Mouse (Mus musculus) hindbrain, embryonic 16.5 days (tissue): ENCODE measurements at regions not wholly inside any gene's neighbourhood (a gene's known extent, or its start where the extent isn't known, plus 50 kb on each side); places are given as distances from the start of the nearest gene placed in this dataset.

Source experiments
- ATAC-seq: fragments of 200-750 bp; cut with Nextera tagmentation; 2 replicates; pipeline ENCODE4 v1.8.0; 2017; ENCODE audit warnings: moderate TSS enrichment, moderate library complexity
- H3K27ac ChIP-seq: fragments of 300-500 bp; sonication (generic); 2 replicates; pipeline ENCODE4 v1.5.1; 2014; ENCODE audit warnings: low read depth, mild to moderate bottlenecking, control low read depth, low read length, moderate library complexity
- H3K27me3 ChIP-seq: fragments of 300-500 bp; sonication (generic); replicated peaks from 2 replicates; pipeline ENCODE4 v1.6.1; 2014; ENCODE audit warnings: low read length; ENCODE audit not compliant: control insufficient read depth, insufficient read depth
- H3K36me3 ChIP-seq: fragments of 300-500 bp; sonication (generic); 2 replicates; pipeline ENCODE4 v1.6.1; 2014; ENCODE audit warnings: mild to moderate bottlenecking, low read length, moderate library complexity, mixed read lengths; ENCODE audit not compliant: control insufficient read depth, insufficient read depth
- H3K4me1 ChIP-seq: fragments of 300-500 bp; sonication (generic); 2 replicates; pipeline ENCODE4 v1.6.1; 2014; ENCODE audit warnings: low read depth, low read length; ENCODE audit not compliant: control insufficient read depth, insufficient read depth
- H3K4me2 ChIP-seq: fragments of 300-500 bp; sonication (generic); 2 replicates; pipeline ENCODE4 v1.6.1; 2014; ENCODE audit warnings: mild to moderate bottlenecking, low read length, control low read depth, moderate library complexity
- H3K4me3 ChIP-seq: fragments of 300-500 bp; sonication (generic); 2 replicates; pipeline ENCODE4 v1.5.1; 2014; ENCODE audit warnings: mild to moderate bottlenecking, low read length, control low read depth, moderate library complexity
- H3K9ac ChIP-seq: fragments of 300-500 bp; sonication (generic); 2 replicates; pipeline ENCODE4 v1.6.1; 2014; ENCODE audit warnings: low read depth, mild to moderate bottlenecking, control low read depth, low read length, moderate library complexity
- H3K9me3 ChIP-seq: fragments of 300-500 bp; sonication (generic); 2 replicates; pipeline ENCODE4 v1.6.1; 2014; ENCODE audit warnings: mild to moderate bottlenecking, low read length, moderate library complexity; ENCODE audit not compliant: control insufficient read depth
- WGBS: fragments of 180-500 bp; shearing (Covaris S2); extraction: QIAGEN DNeasy Blood & Tissue Kit; methylation state at CpG from one replicate; pipeline ENCODE4 v1.1.7; 2014; 5-methylcytosine and 5-hydroxymethylcytosine counted together

DNA sequence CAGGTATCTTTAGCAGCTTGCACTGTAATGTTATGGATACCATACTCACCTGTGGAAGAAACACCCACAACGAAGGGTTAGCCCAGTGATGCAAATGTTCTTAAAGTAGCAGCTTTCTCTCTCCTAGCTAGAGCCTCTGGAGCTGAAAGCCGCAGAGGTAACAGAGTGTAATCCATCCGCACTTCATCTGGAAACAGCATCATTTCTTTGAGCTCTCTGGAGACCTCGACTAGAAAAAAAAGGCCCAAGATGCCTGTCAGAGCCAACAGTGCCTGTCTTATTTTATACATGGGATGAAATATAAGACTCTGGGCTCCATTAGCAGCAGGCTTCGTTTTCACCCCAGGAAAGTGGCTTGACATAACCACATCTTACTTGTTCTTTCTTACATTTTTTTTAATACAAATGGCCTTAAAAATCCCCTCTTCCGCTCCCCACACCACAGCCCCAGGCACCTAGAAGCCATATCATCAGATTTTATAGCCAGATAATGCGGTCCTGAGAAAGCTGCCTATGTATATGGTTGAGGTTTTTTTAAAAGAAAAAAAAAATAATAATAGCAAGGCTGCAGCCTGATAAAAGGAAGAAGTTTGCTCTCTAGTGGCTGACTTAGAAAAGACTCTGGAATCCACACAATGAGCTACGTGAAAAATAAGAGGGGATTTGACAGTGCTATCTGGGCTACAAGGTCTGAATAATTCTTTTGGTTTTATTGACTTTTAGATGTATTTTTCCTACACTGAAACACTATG, 179.3 kb upstream of the Akirin2 start:
- H3K27ac ChIP-seq: 0 out of 2 replicates have a peak overlapping the region, but pooled peaks have one; percentile 24
- no peaks in the 10 kb centered on the region for H3K9me3 ChIP-seq
- no peaks in the 10 kb centered on the region for H3K27me3 ChIP-seq
- peak overlapping the region; percentile 40; the same call in 1 of the 2 replicates for H3K9ac ChIP-seq
- 56% methylated on average over 8 of the region's 8 CpGs for WGBS
- no peak overlapping the region for H3K4me3 ChIP-seq
- peak; percentile 61 for ATAC-seq
- no peaks in the 10 kb centered on the region for H3K36me3 ChIP-seq
- peaks cover 3% of the 10 kb centered on the region; the same call in 1 of the 2 replicates for H3K4me1 ChIP-seq
- peak overlapping the region; percentile 28 for H3K4me2 ChIP-seq

DNA sequence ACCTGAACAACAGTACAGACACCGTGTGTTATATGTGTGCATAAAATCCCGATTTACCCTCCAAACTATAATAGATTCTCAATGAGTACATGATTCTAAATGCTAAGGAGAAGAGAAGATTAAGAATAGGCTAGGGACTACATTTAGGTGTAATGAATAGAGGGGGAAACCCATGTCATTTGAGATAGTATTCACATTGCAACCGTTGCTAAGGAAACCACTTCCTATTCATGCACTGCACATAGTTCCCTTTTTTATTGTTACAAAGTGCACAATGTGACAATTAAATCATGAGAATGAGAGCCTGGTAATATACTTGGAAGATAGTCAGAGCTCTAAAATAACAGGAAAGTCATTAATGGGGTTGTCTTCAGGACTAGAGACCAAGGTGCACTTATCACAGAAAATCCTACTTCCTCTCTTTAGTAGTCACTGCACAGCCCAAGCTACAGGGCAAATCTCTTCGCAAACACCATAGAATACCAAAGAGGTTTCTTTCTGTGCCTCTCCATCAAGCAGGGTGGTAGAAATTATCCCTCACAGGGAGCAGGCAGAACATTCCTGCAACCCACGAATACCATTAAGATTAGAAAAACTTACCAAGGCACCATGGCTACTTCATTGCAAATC, 164.3 kb upstream of the Akirin2 start:
- H3K27me3 ChIP-seq: no peaks in the 10 kb centered on the region
- WGBS: 56% methylated on average over 5 of the region's 5 CpGs
- no peak overlapping the region for H3K4me2 ChIP-seq
- H3K4me1 ChIP-seq: peaks cover 3% of the 10 kb centered on the region; the same call in 1 of the 2 replicates
- ATAC-seq: peak; percentile 77
- H3K27ac ChIP-seq: no peak overlapping the region
- no peaks in the 10 kb centered on the region for H3K36me3 ChIP-seq
- no peak overlapping the region for H3K4me3 ChIP-seq
- no peaks in the 10 kb centered on the region for H3K9me3 ChIP-seq
- no peak overlapping the region for H3K9ac ChIP-seq

DNA sequence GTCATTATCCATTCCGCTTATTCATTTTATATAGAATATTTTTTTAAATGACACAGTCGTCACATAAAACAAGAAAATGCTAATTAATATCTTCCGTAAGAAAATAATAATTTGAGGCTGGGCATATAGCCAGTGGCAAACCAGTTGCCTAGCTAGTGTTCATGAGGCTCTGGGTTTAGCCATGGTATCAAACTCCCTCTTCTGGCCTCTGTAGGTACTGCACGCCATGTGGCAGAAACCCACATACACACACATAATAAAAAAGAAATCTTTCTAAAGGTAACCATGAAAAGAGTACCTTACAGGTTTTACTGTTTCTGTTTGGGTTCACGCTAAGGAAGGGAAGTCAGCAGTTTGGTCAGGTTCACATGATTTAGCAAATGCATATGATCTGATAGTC, 159.2 kb upstream of the Akirin2 start:
- Histone ChIP-seq H3K9ac (no peak overlapping the region), H3K27ac (no peak overlapping the region), H3K36me3 (no peaks in the 10 kb centered on the region), H3K4me1 (peaks cover 3% of the 10 kb centered on the region; the same call in 1 of the 2 replicates), H3K4me2 (no peak overlapping the region), H3K9me3 (peaks cover 2% of the 10 kb centered on the region), H3K4me3 (no peak overlapping the region), H3K27me3 (no peaks in the 10 kb centered on the region)
- no peak for ATAC-seq
- 91% methylated on average over 5 of the region's 5 CpGs for WGBS

DNA sequence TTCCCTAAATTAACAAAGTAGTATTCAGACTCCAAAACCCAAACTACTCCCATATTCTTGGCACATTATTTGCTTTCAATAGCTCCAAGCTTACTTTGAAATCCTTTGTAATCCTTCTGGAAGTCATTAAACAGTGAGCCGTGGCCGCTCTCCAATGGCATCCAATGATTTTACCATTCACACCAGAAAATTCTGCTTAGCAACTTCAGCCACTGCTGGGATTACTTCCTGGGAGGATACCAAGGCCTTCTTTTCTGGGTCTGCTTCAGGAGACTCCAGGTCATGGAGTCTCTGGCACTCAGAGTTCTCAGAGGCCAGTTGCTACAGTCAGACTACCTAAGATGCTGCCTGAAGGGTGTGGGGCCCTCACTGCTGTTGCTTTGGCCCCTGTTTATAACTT, 147.7 kb upstream of the Akirin2 start:
- no peaks in the 10 kb centered on the region for H3K27me3 ChIP-seq
- H3K4me3 ChIP-seq: no peak overlapping the region
- H3K36me3 ChIP-seq: no peaks in the 10 kb centered on the region
- H3K9ac ChIP-seq: no peak overlapping the region
- WGBS: 80% methylated on average over 2 of the region's 2 CpGs
- no peaks in the 10 kb centered on the region for H3K4me1 ChIP-seq
- no peak overlapping the region for H3K4me2 ChIP-seq
- no peak overlapping the region for H3K27ac ChIP-seq
- no peaks in the 10 kb centered on the region; the same call in 1 of the 2 replicates for H3K9me3 ChIP-seq
- no peak for ATAC-seq

DNA sequence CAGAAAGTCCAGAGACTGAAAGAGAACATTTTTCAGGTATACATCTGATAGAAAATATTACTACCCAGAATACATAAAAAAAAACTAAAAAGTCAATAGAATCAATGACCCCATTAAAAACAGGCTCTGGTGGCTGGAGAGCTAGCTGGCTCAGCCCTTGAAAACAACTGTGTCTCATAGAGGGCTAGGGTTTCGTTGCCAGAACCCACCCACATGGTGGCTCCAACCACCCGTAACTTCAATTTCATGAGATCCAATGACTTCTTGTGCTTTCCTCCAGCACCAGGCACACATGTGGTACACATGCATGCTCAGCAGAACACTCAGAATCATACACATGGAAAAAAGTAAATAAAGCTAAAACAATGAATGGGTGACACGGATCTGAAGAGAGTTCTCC, 143.6 kb upstream of the Akirin2 start:
- Histone ChIP-seq H3K4me2 (no peak overlapping the region), H3K9me3 (no peaks in the 10 kb centered on the region), H3K36me3 (no peaks in the 10 kb centered on the region), H3K27ac (no peak overlapping the region), H3K4me3 (no peak overlapping the region), H3K27me3 (no peaks in the 10 kb centered on the region), H3K9ac (no peak overlapping the region), H3K4me1 (no peaks in the 10 kb centered on the region)
- 79% methylated on average over 3 of the region's 3 CpGs for WGBS
- no peak for ATAC-seq

DNA sequence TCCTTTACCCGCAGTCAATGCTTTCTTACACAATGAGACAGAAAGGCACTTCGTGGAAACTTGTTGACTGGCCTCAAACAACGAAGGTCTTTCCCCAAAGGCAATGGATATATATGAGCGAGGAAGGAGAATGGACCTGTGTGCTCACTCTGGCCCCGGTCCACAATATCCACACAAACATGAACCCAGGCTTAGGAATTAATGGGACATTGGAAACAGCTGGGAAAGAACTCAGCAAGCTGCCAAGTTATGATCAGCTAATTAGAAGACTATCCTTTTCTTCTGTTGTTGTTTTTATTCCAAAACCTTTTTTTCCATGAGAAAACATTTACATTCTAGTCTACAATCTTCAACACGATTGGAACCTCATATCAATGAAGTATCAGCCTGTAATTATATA, 129.8 kb upstream of the Akirin2 start:
- Histone ChIP-seq H3K9me3 (no peaks in the 10 kb centered on the region), H3K4me1 (no peaks in the 10 kb centered on the region), H3K4me2 (no peak overlapping the region), H3K27ac (no peak overlapping the region), H3K36me3 (no peaks in the 10 kb centered on the region), H3K9ac (no peak overlapping the region), H3K27me3 (no peaks in the 10 kb centered on the region), H3K4me3 (no peak overlapping the region)
- WGBS: 85% methylated on average over 6 of the region's 6 CpGs
- no peak for ATAC-seq

DNA sequence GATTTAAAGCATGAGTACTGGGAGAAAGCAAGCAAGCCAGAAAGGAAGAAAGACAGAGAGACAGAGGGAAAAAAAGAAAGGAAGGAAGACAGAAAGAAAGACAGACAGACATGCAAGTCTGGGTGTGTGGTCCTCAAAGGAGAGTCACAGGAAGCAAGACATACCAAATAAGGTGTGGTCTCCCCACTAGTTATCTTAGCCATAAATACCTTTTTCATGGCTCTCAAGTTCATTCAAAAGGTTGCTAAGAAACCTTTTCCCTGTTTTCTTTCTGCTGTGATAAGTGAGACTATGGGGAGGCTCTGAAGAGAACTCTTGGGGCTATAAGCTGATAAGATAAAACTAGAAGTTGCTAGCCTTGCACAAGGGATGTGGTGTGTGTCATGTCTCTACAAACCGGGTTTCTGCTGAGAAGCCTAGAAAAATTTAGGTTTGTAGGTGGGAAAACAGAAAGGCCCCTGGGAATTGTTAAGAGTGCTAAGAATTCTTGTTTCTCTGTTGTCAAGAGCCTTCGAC, 126.5 kb upstream of the Akirin2 start:
- H3K9me3 ChIP-seq: no peaks in the 10 kb centered on the region
- H3K4me3 ChIP-seq: no peak overlapping the region
- WGBS: 79% methylated on average over 2 of the region's 2 CpGs
- no peak overlapping the region for H3K27ac ChIP-seq
- H3K9ac ChIP-seq: no peak overlapping the region
- no peak for ATAC-seq
- H3K4me1 ChIP-seq: no peaks in the 10 kb centered on the region
- H3K4me2 ChIP-seq: no peak overlapping the region
- no peaks in the 10 kb centered on the region for H3K27me3 ChIP-seq
- H3K36me3 ChIP-seq: no peaks in the 10 kb centered on the region

DNA sequence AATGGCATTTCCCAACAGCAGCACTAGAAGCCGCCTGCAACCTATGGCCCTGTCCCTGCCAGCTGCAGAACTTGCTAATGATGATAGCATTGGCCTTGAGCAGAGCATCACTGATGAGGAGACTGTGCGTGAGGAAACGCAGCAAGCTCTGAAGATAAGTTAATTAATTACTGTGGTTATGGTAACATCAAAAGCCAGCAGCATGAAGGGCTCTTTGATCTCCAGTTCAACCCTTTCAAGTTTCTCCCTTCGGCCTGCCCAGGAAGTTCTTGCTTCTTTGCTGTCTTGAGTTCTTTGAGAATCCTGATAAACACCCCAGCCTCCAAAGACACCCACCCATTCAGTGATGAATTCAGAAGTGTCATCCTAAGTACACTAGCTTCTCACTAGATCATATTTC, 121.7 kb upstream of the Akirin2 start:
- no peaks in the 10 kb centered on the region for H3K27me3 ChIP-seq
- H3K4me2 ChIP-seq: no peak overlapping the region
- H3K27ac ChIP-seq: no peak overlapping the region
- no peaks in the 10 kb centered on the region for H3K36me3 ChIP-seq
- H3K9ac ChIP-seq: no peak overlapping the region
- H3K4me1 ChIP-seq: no peaks in the 10 kb centered on the region
- no peak for ATAC-seq
- 63% methylated on average over 4 of the region's 4 CpGs for WGBS
- no peaks in the 10 kb centered on the region for H3K9me3 ChIP-seq
- H3K4me3 ChIP-seq: no peak overlapping the region

DNA sequence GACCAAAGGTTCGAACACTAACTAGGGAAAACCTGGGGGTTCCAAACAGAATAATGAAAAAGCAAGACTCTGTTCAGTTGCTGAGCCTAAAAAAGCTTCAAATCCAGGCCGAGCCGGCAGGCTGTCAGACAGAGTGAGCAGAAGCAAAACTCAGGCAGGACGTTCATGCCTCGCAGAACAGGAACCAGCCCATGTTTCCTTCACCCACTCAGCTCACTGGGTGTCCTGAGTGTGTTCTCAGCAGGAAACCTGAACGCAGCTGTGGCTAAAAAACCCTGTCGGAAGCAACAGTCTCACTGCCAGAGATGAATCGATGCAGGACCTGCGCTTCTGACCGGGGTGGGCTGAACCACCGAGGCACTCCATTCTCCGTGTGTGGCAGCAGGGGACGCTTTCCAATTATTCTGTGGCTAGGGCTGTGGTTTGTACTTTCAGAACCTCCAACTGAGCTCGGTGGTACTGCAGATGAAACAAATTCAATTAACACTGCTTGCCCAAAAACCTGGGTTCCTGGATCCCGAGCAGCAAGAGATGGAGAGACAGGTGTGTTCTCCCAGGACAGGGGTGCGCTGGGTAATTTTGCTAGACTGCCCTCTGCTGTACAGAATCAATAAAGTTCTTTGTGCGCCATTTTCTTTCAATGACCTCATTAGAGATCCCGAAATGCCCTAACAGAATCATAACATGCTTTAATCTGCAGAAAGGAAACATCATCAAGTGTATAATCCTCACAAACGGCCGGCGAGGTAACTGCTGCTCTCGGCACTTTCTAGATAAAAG, 121.1 kb upstream of the Akirin2 start:
- no peaks in the 10 kb centered on the region for H3K27me3 ChIP-seq
- no peak overlapping the region for H3K27ac ChIP-seq
- H3K9ac ChIP-seq: no peak overlapping the region
- WGBS: 83% methylated on average over 22 of the region's 22 CpGs
- H3K9me3 ChIP-seq: no peaks in the 10 kb centered on the region
- no peak overlapping the region for H3K4me3 ChIP-seq
- no peak for ATAC-seq
- no peaks in the 10 kb centered on the region for H3K36me3 ChIP-seq
- H3K4me1 ChIP-seq: no peaks in the 10 kb centered on the region
- no peak overlapping the region for H3K4me2 ChIP-seq
